Mouse (Mus musculus): ENCODE measurements around the gene Fads3. TPM values are rescaled to one million over a fixed set of nuclear protein-coding genes. Genes with fewer than 3 reads are reported as not detected.

The Fads3 gene
- total and polyA plus RNA-seq, 2 experiments from 2014 or later: 23.3 to 106 TPM

- no peaks in the 10 kb centered on the region for H3K27me3 ChIP-seq (ENCODE audit: control insufficient read depth, insufficient read depth, low read length)
These were observed 30.0 kb upstream of the Fads3 start for GRCm38 (mm10) chr19:10011408-10011807.

GRCm38 (mm10) chr19:10012827-10013278, 28.5 kb upstream of the Fads3 start:
- H3K36me3 ChIP-seq (replicated peaks; ENCODE audit: control insufficient read depth, insufficient read depth, low read length): no peaks in the 10 kb centered on the region
- no peak for TF ChIP-seq CTCF (IDR thresholded peaks at IDR 0.05; ENCODE audit: low read depth)
- TF ChIP-seq EP300 (IDR thresholded peaks at IDR 0.05; ENCODE audit: low read depth): 0 out of 2 replicates have a peak, but pooled peaks have one; percentile 21
- H3K9me3 ChIP-seq (replicated peaks; ENCODE audit: control insufficient read depth, low read length): no peaks in the 10 kb centered on the region
- H3K4me3 ChIP-seq (ENCODE audit: low read depth, low read length): no peak overlapping the region
- peak overlapping the region; percentile 67 for H3K27ac ChIP-seq (ENCODE audit: low read depth)
- H3K9ac ChIP-seq (replicated peaks; ENCODE audit: low read depth, low read length): no peak overlapping the region
- 17% methylated on average over 6 of the region's 6 CpGs for WGBS
- peaks cover 13% of the 10 kb centered on the region; the same call in 1 of the 2 replicates for H3K4me1 ChIP-seq (ENCODE audit: control insufficient read depth, insufficient read depth)
- DNase-seq (ENCODE audit: low spot score): peak; percentile 77
- no peak overlapping the region for H3K4me2 ChIP-seq (ENCODE audit: low read depth, low read length)
- no peaks in the 10 kb centered on the region for H3K27me3 ChIP-seq (ENCODE audit: control insufficient read depth, insufficient read depth, low read length)
- peak; percentile 64 for ATAC-seq (ENCODE audit: insufficient read depth, low read depth)

More at GRCm38 (mm10) chr19:10011408-10011807, 30.0 kb upstream of the Fads3 start:
- no peak overlapping the region for H3K4me2 ChIP-seq (ENCODE audit: low read depth, low read length)
- peaks cover 13% of the 10 kb centered on the region; the same call in 1 of the 2 replicates for H3K4me1 ChIP-seq (ENCODE audit: control insufficient read depth, insufficient read depth)
- no peak for DNase-seq (ENCODE audit: low spot score)
- H3K9ac ChIP-seq (replicated peaks; ENCODE audit: low read depth, low read length): no peak overlapping the region
- H3K9me3 ChIP-seq (replicated peaks; ENCODE audit: control insufficient read depth, low read length): no peaks in the 10 kb centered on the region
- H3K36me3 ChIP-seq (replicated peaks; ENCODE audit: control insufficient read depth, insufficient read depth, low read length): no peaks in the 10 kb centered on the region
- ATAC-seq (ENCODE audit: insufficient read depth, low read depth): no peak
- TF ChIP-seq EP300 (IDR thresholded peaks at IDR 0.05; ENCODE audit: low read depth) (no peak), CTCF (IDR thresholded peaks at IDR 0.05; ENCODE audit: low read depth) (no peak)
- no peak overlapping the region for H3K4me3 ChIP-seq (ENCODE audit: low read depth, low read length)
- WGBS: 85% methylated on average over 1 of the region's 1 CpGs
- no peak overlapping the region for H3K27ac ChIP-seq (ENCODE audit: low read depth)

GRCm38 (mm10) chr19:10013348-10013747, 28.0 kb upstream of the Fads3 start:
- 32% methylated on average over 3 of the region's 3 CpGs for WGBS
- Histone ChIP-seq H3K4me1 (ENCODE audit: control insufficient read depth, insufficient read depth) (peaks cover 14% of the 10 kb centered on the region; the same call in 1 of the 2 replicates), H3K9me3 (replicated peaks; ENCODE audit: control insufficient read depth, low read length) (no peaks in the 10 kb centered on the region), H3K36me3 (replicated peaks; ENCODE audit: control insufficient read depth, insufficient read depth, low read length) (no peaks in the 10 kb centered on the region), H3K4me2 (ENCODE audit: low read depth, low read length) (no peak overlapping the region), H3K9ac (replicated peaks; ENCODE audit: low read depth, low read length) (no peak overlapping the region), H3K27ac (ENCODE audit: low read depth) (peak overlapping the region; percentile 67), H3K27me3 (ENCODE audit: control insufficient read depth, insufficient read depth, low read length) (no peaks in the 10 kb centered on the region), H3K4me3 (ENCODE audit: low read depth, low read length) (no peak overlapping the region)
- no peak for ATAC-seq (ENCODE audit: insufficient read depth, low read depth)
- no peak for DNase-seq (ENCODE audit: low spot score)
- TF ChIP-seq CTCF (IDR thresholded peaks at IDR 0.05; ENCODE audit: low read depth) (no peak), EP300 (IDR thresholded peaks at IDR 0.05; ENCODE audit: low read depth) (no peak)

GRCm38 (mm10) chr19:10013913-10014312, 27.5 kb upstream of the Fads3 start:
- WGBS: 24% methylated on average over 5 of the region's 5 CpGs
- TF ChIP-seq EP300 (IDR thresholded peaks at IDR 0.05; ENCODE audit: low read depth): no peak
- TF ChIP-seq CTCF (IDR thresholded peaks at IDR 0.05; ENCODE audit: low read depth): no peak
- H3K4me3 ChIP-seq (ENCODE audit: low read depth, low read length): no peak overlapping the region
- no peaks in the 10 kb centered on the region for H3K27me3 ChIP-seq (ENCODE audit: control insufficient read depth, insufficient read depth, low read length)
- H3K9me3 ChIP-seq (replicated peaks; ENCODE audit: control insufficient read depth, low read length): no peaks in the 10 kb centered on the region
- peak overlapping the region; percentile 67 for H3K27ac ChIP-seq (ENCODE audit: low read depth)
- DNase-seq (ENCODE audit: low spot score) (peak; percentile 79), ATAC-seq (ENCODE audit: insufficient read depth, low read depth) (peak; percentile 32)
- H3K4me1 ChIP-seq (ENCODE audit: control insufficient read depth, insufficient read depth): peaks cover 18% of the 10 kb centered on the region; the same call in 1 of the 2 replicates
- H3K36me3 ChIP-seq (replicated peaks; ENCODE audit: control insufficient read depth, insufficient read depth, low read length): no peaks in the 10 kb centered on the region
- H3K4me2 ChIP-seq (ENCODE audit: low read depth, low read length): no peak overlapping the region
- no peak overlapping the region for H3K9ac ChIP-seq (replicated peaks; ENCODE audit: low read depth, low read length)

GRCm38 (mm10) chr19:10014824-10015223, 26.5 kb upstream of the Fads3 start:
- Histone ChIP-seq H3K4me1 (ENCODE audit: control insufficient read depth, insufficient read depth) (peaks cover 18% of the 10 kb centered on the region; the same call in 1 of the 2 replicates), H3K9me3 (replicated peaks; ENCODE audit: control insufficient read depth, low read length) (no peaks in the 10 kb centered on the region), H3K9ac (replicated peaks; ENCODE audit: low read depth, low read length) (no peak overlapping the region), H3K4me3 (ENCODE audit: low read depth, low read length) (no peak overlapping the region), H3K36me3 (replicated peaks; ENCODE audit: control insufficient read depth, insufficient read depth, low read length) (no peaks in the 10 kb centered on the region), H3K4me2 (ENCODE audit: low read depth, low read length) (no peak overlapping the region), H3K27ac (ENCODE audit: low read depth) (no peak overlapping the region), H3K27me3 (ENCODE audit: control insufficient read depth, insufficient read depth, low read length) (no peaks in the 10 kb centered on the region)
- TF ChIP-seq CTCF (IDR thresholded peaks at IDR 0.05; ENCODE audit: low read depth): no peak
- no peak for TF ChIP-seq EP300 (IDR thresholded peaks at IDR 0.05; ENCODE audit: low read depth)
- 69% methylated on average over 13 of the region's 13 CpGs for WGBS
- no peak for DNase-seq (ENCODE audit: low spot score)
- no peak for ATAC-seq (ENCODE audit: insufficient read depth, low read depth)

- TF ChIP-seq CTCF (IDR thresholded peaks at IDR 0.05; ENCODE audit: low read depth) (no peak), EP300 (IDR thresholded peaks at IDR 0.05; ENCODE audit: low read depth) (no peak)
- 58% methylated on average over 4 of the region's 4 CpGs for WGBS
- Histone ChIP-seq H3K4me2 (ENCODE audit: low read depth, low read length) (no peak overlapping the region), H3K27me3 (ENCODE audit: control insufficient read depth, insufficient read depth, low read length) (no peaks in the 10 kb centered on the region), H3K27ac (ENCODE audit: low read depth) (no peak overlapping the region), H3K9ac (replicated peaks; ENCODE audit: low read depth, low read length) (no peak overlapping the region), H3K36me3 (replicated peaks; ENCODE audit: control insufficient read depth, insufficient read depth, low read length) (no peaks in the 10 kb centered on the region), H3K4me1 (ENCODE audit: control insufficient read depth, insufficient read depth) (peaks cover 18% of the 10 kb centered on the region; the same call in 1 of the 2 replicates), H3K9me3 (replicated peaks; ENCODE audit: control insufficient read depth, low read length) (no peaks in the 10 kb centered on the region), H3K4me3 (ENCODE audit: low read depth, low read length) (no peak overlapping the region)
- no peak for DNase-seq (ENCODE audit: low spot score)
- no peak for ATAC-seq (ENCODE audit: insufficient read depth, low read depth)
These were observed 25.9 kb upstream of the Fads3 start for GRCm38 (mm10) chr19:10015442-10015841.

All from heart, postnatal 0 days (tissue).